Mouse (Mus musculus): ENCODE data around the gene Dennd2a. TPM values are rescaled to one million over a fixed set of nuclear protein-coding genes. Genes with fewer than 3 reads are reported as not detected.
"Not testable (repeated sequence)": the region's sequence is repeated elsewhere in the genome, so short reads cannot be mapped to it uniquely, and the experiment has no call there.

The Dennd2a gene
- total RNA-seq, 1 experiment from 2014 or later = 1.4 TPM

GRCm38 (mm10) chr6:39434111-39434885 is 123.4 kb downstream of the Dennd2a start:
- no peak for ATAC-seq (ENCODE audit: extremely low read depth, insufficient number of reproducible peaks, low FRiP score, poor library complexity, severe bottlenecking)

DNA sequence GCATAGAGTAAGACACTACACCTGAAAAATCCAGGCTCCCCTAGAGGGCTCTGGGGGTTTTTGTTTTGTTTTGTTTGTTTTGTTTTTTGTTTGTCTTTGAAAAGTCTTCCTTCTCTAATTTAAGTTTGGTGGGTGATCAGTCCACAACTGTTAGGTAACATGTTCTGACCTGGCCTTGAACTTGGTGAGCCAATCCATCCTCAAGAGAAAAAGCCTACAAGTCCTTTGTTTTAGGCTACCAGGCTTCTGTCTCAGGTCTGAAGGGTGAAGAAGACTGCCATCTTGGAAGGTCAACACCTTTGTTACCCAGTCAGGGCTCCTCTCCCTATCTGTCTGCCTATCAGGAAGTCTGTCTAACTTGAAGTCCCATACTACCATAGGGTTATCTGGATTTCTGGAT is 124.0 kb downstream of the Dennd2a start:
- no peak for ATAC-seq (ENCODE audit: extremely low read depth, insufficient number of reproducible peaks, low FRiP score, poor library complexity, severe bottlenecking)

DNA sequence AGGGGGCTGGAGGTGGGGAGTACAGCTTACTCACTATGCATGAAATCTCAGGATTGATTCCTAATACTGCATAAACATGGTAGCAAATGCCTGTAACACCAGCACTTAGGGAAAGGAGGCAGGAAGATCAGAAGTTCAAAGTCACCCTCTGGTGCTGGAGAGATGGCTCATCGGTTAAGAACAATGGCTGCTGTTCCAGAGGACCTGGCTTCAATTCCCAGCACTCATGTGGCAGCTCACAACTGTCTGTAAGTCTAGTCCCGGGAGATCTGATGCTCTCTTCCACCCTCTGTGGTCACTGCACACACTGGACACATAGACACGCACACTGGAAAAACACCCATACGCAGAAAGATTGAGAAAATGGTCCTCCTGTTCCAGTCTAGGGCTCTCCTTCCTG is 124.5 kb downstream of the Dennd2a start:
- ATAC-seq (ENCODE audit: extremely low read depth, insufficient number of reproducible peaks, low FRiP score, poor library complexity, severe bottlenecking) = no peak

GRCm38 (mm10) chr6:39430722-39431121 is 126.9 kb downstream of the Dennd2a start:
- ATAC-seq (ENCODE audit: extremely low read depth, insufficient number of reproducible peaks, low FRiP score, poor library complexity, severe bottlenecking) = no peak

DNA sequence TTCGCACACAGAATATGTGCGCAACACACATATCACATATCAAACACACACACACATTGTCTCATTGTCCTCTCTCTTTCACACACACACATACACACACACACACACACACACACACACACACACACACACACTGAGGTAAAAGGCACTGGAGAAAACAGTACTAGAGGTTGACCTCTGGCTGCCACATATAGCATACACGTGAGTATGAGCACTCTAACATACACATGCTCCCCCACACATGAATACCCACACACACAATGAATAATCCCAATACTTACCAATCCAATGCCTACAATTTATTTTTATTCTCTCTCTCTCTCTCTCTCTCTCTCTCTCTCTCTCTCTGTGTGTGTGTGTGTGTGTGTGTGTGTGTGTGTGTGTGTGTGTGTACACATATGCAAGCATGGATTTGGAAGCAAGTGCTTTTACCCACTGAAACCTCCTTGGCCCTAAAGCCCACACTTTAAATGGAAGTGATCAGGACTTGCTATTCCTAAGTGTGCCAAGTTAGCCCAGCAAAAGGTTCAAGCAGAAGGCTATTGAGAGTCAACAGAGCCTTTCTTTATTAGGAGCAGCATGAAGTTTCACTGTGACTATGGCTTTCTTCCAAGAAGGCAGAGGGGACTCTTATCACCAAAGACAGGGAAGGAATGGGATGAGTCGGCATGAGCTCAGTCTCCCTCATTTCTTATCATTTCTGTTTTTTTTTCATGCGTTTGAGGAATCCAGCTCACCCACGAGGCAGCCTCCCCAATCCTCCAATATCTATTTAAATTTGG is 128.5 kb downstream of the Dennd2a start:
- ATAC-seq (ENCODE audit: extremely low read depth, insufficient number of reproducible peaks, low FRiP score, poor library complexity, severe bottlenecking) = no peak

DNA sequence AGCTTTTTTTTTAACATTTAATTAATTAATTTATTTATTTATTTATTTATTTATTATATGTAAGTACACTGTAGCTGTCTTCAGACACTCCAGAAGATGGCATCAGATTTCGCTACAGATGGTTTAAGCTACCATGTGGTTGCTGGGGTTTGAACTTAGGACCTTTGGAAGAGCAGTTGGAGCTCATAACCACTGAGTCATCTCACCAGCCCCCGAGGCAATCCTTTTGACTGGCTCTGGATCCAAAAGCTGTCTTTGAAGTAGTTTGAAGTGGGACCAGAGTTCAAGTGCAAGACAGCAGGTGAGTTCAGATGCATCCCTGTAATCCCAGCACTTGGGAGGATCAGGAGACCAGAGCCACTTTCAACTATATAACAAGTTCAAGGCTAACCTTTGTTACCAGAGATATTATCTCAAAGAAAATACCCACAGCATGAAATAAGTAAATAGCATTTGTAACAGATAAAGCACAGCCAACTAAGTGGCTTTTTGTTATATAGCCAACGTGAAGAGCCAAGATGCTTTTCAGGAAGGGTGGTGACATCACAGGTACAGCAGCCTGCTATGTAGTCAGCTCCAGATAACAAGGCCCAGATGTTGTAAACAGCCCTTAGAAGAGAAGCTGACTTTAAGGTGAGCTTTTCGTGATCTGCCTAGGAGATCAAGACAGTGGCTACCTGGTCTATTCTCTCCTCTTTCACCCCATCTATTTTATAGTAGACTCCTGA is 130.2 kb downstream of the Dennd2a start:
- ATAC-seq (ENCODE audit: extremely low read depth, insufficient number of reproducible peaks, low FRiP score, poor library complexity, severe bottlenecking) = no peak

DNA sequence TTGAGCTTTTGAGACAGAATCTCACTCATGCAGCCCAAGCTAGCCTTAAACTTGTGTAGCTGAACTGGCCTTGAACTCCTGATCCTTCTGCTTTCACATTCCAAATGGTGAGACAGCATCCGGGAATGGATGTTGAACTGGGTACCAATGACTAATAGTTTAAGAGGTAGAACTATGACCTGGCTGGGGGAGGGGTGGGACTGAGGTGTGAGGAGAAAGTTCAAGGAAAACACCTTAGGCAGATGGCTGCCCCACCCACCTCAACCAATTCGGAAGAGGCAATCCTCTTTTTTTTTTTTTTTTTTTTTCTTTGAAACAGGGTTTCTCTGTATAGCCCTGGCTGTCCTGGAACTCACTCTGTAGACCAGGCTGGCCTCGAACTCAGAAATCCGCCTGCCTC is 130.9 kb downstream of the Dennd2a start:
- no peak for ATAC-seq (ENCODE audit: extremely low read depth, insufficient number of reproducible peaks, low FRiP score, poor library complexity, severe bottlenecking)

DNA sequence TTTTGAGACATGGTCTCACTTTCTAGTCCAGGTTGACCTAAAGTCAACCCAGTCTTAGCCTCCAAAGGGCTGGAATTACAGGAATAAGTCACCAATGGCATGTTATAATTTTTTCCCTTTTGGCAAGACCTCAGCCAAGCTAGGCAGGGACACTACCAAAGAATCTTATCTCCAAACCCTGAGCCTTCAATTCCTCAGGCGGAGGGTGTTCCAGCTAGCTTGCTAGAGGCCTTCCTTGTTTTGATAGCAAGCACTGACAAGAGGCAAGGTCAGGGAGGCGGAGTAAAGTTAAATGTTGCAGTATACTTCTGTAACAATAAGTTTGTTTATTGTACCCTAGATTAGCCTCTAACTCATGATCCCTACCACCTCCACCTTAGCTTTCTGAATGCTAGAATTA is 132.5 kb downstream of the Dennd2a start:
- ATAC-seq (ENCODE audit: extremely low read depth, insufficient number of reproducible peaks, low FRiP score, poor library complexity, severe bottlenecking) = no peak

GRCm38 (mm10) chr6:39423686-39424085 is 134.0 kb downstream of the Dennd2a start:
- ATAC-seq (ENCODE audit: extremely low read depth, insufficient number of reproducible peaks, low FRiP score, poor library complexity, severe bottlenecking) = no peak

DNA sequence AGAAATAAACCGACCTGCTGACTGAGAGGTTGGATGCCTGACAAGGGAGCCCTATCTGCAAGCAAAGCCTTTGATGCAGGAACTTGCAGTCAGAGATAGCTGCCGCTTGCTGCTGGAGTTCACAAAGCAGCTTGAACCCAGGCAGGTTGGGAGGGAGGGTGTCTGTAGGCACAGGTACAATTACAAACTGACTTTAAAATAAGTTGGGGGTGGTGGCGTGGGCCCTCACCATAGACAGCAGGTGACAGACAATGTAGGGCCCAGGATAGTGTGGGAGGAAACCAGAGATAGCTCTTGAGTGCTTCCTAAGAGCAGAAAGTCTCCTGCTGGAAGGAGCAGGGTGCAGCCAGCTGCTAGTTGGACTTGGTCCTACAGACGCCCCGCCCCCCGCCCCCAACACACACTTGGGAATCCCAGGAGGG is 134.5 kb downstream of the Dennd2a start:
- ATAC-seq (ENCODE audit: extremely low read depth, insufficient number of reproducible peaks, low FRiP score, poor library complexity, severe bottlenecking) = no peak

- no peak for ATAC-seq (ENCODE audit: extremely low read depth, insufficient number of reproducible peaks, low FRiP score, poor library complexity, severe bottlenecking)
Measured at GRCm38 (mm10) chr6:39420867-39421266, 136.8 kb downstream of the Dennd2a start.

DNA sequence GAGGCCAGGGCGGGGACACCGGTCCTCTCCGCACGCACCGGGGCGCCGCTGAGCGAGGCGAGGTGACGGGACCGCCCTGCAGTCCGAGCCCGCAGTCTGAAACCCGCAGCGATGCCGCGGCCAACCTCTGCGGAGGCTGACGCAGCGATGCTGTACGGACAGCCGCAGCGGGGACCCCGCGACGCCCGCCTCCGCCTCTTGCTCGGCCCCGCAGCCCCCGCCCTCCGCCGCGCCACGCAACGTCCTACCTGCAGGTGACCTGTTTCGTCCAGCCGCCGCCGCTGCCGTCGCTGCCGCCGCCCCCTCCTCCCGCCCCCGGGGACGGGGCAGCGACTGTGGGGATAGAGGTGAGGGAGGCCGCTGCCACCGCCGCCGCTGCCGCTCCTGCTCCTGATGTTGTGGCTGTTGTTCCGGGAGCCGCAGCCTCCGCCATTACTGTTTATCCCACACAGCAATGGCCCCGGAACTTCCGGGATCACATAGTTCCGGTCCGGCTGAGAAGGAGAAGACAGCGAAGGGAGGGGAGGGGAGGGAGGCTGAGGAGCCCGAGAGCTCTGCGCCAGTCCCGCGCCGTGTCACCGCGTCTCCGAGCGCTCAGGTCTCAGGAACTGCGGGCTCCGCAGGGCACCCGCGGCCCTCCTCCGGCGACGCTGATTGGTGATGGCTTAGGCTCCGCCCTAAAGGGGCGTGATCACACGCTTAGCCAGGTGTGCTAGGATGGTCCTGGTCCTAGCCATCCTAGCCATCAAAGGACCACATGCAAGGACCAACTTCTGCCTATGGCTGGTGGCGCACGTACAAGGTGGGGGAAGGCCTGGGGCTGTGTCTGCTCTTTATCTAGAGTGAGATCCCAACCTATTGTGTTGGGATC is 137.6 kb downstream of the Dennd2a start, which contains the start of gene Mkrn1:
Gene Mkrn1 (minus strand): TSS at position 612 of the 871 bp plus-strand sequence.
- peak; percentile 84 for ATAC-seq (ENCODE audit: extremely low read depth, insufficient number of reproducible peaks, low FRiP score, poor library complexity, severe bottlenecking)

GRCm38 (mm10) chr6:39419386-39419850 is 138.2 kb downstream of the Dennd2a start:
- no peak for ATAC-seq (ENCODE audit: extremely low read depth, insufficient number of reproducible peaks, low FRiP score, poor library complexity, severe bottlenecking)

GRCm38 (mm10) chr6:39416654-39417053 is 141.0 kb downstream of the Dennd2a start:
- not testable (repeated sequence) for ATAC-seq (ENCODE audit: extremely low read depth, insufficient number of reproducible peaks, low FRiP score, poor library complexity, severe bottlenecking)

GRCm38 (mm10) chr6:39415762-39416161 is 141.9 kb downstream of the Dennd2a start:
- ATAC-seq (ENCODE audit: extremely low read depth, insufficient number of reproducible peaks, low FRiP score, poor library complexity, severe bottlenecking) = peak; percentile 43; the same call in 1 of the 2 replicates

DNA sequence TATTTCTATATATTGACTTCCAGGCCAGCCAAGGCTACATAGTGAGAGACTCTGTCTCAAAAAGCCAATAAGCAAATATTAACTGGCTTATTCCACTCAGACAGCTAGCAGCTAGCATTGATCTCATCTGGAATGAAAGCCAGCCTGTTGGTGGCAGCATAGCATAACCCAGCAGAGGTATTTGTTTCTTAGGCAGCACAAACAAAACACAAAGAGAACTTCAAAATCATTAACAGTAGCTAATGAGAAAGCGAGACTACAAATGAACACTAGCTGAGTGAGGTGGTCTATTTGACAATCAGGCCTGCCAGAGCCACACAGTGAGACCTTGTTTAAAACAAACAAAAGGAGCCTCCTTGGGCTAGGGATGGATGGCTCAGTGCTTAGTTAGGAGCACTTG is 143.6 kb downstream of the Dennd2a start:
- no peak for ATAC-seq (ENCODE audit: extremely low read depth, insufficient number of reproducible peaks, low FRiP score, poor library complexity, severe bottlenecking)

All from neutrophil, adult 5-6 weeks (primary cell).